Mouse (Mus musculus) effector memory CD4-positive, alpha-beta T cell, adult 7 months (primary cell): ENCODE data around the gene Rfc4. TPM values are rescaled to one million over a fixed set of nuclear protein-coding genes. Genes with fewer than 3 reads are reported as not detected.

ENCODE experiments used
- polyA plus RNA-seq: library from polyadenylated mRNA; unstranded; fragments of 100-300 nt; shearing (Covaris generic); gene quantifications from one replicate; pipeline ENCODE4 v1.2.1, GENCODE M21; 2017

Rfc4 gene
- polyA plus RNA-seq: 20.2 TPM

GRCm38 (mm10) chr16:23127673-23128375 is at the start of gene Rfc4:
Rfc4 (minus strand) TSS chr16:23127737.

DNA sequence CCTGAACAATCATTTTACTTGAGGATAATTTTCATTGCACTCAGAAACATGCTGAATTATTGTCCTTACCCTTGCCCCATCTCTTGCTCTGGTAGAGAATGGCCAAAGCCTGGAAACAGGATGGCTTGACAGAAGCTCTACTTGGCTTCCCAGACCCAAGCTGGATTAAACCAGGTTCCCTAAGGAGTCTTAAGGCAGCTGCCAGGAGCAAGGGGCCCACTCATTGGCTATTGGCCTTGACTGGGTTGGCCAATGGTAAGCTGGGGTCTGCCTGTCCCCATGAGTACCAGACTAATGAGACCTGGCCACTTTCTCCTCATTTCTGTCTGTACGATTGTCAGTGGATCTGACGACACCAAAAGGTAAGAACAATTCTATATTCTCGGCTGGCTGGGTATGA is 18.7 kb upstream of the Rfc4 start, which contains the start of gene Adipoq:
Gene Adipoq, plus strand, starts transcription at position 257 of the 400 bp plus-strand sequence.

GRCm38 (mm10) chr16:23107231-23107942 is 20.1 kb downstream of the Rfc4 start, which contains the start of gene Eif4a2:
Eif4a2 (plus strand) TSS chr16:23107444.

Other genes starting within 250 kb of the Rfc4 start
- not detected for gene Ahsg, start 236.5 kb downstream of the Rfc4 start, polyA plus RNA-seq
- 0.28 TPM for gene Fetub, start 209.4 kb downstream of the Rfc4 start, polyA plus RNA-seq
- gene Hrg, start 176.7 kb downstream of the Rfc4 start, polyA plus RNA-seq: not detected
- not detected for gene Kng2, start 98.3 kb downstream of the Rfc4 start, polyA plus RNA-seq
- not detected for gene Kng1, start 69.9 kb downstream of the Rfc4 start, polyA plus RNA-seq
- 409 TPM for gene Eif4a2, start 20.3 kb downstream of the Rfc4 start, polyA plus RNA-seq
- gene Adipoq, start 18.8 kb upstream of the Rfc4 start, polyA plus RNA-seq: not detected
- gene St6gal1, start 97.0 kb upstream of the Rfc4 start, polyA plus RNA-seq: 26.3 TPM